Mouse (Mus musculus): ENCODE measurements around the gene Atxn7l1.

Gene Atxn7l1

DNA sequence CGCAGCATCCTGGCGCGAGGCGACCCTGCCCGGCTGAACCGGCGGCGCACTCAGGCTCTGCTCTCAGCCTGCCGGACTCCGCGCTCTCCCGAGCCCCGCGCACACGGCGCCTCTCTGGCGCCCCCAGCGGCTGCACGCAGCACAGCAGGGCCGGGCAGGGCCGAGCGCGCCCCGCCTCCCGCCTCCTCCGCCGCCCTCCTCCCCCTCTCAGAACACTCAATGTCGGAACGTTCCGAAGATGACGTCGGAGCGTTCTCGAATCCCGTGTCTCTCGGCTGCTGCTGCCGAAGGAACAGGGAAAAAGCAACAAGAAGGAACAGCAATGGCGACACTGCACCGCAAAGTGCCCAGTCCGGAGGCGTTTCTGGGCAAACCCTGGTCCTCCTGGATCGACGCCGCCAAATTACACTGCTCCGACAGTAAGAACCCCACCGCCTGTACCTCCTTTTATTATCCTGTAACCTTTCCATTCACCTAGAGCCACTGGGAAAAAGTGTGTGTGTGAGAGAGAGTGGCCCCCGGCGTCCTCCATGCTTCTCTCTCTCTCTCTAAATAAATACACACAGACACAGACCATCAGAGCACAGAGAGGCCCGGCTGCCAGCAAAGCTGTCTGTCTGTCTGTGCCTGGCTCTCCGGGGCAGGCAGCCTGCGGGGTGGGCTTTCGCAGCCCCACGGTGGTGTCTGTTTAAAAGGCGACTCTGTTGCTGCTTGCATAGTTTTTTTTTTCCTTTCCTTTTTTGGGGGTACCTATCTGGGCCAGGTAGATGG is at the start of gene Atxn7l1:
Atxn7l1 (plus strand) TSS at position 197 of the 771 bp plus-strand sequence.
- DNase-seq (ENCODE audit: extremely low spot score, low spot score), result peak; percentile 93

DNA sequence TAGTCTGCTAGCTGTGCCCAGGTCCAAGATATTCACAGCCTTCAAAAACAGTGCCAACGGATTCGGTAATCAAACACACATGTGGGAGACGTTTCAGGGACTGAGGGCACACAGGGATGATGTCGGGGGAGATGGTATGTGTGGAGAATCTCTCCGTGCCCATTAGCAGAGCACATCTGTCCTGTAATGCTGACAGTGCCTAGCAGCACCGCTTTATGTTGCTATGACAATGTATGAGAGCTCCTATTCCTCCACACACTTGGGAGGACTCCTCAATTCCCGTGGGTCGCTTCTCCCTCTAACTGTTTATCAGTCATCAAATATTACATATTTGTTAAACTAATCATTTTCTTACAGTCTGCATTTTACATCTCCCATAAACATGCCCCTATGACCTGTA is 45.9 kb upstream of the Atxn7l1 start:
- no peak for DNase-seq (ENCODE audit: extremely low spot score, low spot score)

DNA sequence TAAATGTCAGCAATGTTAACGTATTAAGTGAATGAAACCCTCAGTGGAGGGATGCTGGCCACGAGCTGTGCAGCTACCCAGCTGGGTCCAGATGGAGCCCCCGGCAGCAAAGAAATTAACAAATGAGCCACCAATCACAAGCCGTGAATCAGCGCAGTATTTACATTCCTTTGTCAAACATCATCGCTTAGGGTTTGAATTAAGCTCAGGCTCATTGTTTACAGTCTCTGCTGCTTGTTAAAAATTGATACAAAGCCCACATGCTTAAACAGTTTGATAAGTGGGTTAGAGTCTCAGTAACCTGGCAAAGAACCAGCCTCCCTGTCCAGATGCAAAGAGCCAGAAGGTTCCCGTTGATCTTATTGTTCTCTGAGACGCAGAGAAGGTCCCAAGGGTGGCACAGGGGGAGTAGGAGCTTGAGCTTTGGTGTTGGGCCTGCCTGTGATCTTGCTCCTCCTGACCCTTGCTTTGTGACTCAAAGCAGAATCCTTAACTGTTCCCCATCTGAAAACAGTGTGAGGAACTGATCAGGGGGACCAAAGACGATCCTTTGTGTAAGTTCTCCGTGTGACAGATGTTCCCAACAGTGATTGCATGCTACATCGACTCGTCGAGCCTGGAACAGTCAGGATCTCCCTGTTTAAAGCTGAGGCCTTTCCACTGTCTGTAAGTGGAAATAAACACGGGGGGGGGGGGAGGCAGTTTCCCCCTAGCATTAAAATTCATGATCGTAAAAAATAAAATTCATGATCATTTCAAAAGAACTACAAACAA is 45.0 kb upstream of the Atxn7l1 start:
- no peak for DNase-seq (ENCODE audit: extremely low spot score, low spot score)

DNA sequence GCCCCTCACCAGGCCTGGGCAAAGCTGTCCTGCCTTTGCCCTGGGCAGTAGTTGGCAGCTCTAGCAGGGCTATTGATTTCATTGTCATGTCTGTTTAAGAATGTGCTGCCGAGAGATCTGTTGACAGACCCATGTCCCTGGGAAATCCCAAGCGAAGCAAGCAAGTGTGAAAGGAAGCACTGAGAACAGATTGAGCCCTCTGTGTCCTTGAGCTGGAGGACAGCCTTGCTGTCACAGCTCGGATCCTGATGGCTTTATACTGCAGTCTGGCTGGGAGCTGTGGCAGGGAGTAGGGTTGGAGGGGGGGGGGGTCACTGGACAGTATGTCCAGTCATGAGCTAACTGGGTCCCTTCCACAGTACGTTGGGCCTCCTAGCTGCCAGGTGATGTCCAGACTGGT is 41.8 kb upstream of the Atxn7l1 start:
- DNase-seq (ENCODE audit: extremely low spot score, low spot score), result no peak

DNA sequence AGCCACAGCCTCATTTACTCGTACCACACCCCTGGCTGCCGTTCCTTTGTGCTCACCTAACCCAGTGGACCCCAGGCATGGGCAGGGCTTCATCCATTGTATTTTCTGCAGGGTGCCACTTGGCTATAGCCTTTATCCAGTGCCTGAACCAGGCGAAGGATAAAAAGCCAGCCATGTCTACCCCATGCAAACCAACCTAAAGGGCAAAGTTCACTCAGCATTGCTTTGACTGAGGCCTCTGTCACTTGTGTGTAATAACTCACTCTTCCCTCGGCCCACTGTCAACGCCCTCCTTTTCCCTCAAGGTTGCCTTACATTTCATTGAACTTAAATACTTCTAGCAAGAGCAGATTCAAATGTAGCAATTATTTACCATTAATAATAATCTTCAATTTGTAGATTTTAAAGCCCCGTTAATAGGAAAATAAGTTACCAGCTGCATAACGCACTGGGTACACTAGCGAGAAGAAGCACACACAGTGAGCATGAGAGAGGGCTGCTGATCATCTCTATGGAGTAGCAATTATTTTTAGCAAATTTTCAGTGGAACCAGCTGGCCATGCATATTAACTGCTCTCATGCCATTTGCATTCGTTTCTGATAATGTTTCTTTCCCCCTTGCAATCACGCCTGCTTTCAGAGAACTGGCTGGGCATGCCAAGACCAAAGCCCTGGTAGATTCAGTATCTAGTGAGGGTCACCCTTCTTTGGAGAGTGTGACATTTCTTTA is 40.9 kb upstream of the Atxn7l1 start:
- DNase-seq (ENCODE audit: extremely low spot score, low spot score), result no peak

DNA sequence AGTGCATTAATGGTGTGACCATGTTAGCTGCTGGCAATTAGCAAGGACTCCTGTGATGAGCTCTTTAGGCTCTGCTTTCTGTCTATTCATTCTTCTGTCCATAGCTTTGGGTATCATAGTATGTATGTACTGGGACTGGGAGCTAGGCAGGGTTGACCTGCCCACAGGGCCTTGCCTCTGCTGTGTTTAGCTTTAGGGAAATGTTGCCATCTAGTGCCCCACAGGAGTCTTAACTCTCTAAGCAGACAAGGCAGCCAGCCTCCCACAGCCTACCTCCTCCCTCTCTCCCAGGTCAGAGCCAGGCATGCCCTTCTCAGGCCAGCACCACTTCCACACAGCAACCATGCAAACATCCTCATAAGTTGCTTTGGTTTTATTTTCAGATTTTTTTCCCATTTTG is 38.0 kb upstream of the Atxn7l1 start:
- DNase-seq (ENCODE audit: extremely low spot score, low spot score), result no peak

DNA sequence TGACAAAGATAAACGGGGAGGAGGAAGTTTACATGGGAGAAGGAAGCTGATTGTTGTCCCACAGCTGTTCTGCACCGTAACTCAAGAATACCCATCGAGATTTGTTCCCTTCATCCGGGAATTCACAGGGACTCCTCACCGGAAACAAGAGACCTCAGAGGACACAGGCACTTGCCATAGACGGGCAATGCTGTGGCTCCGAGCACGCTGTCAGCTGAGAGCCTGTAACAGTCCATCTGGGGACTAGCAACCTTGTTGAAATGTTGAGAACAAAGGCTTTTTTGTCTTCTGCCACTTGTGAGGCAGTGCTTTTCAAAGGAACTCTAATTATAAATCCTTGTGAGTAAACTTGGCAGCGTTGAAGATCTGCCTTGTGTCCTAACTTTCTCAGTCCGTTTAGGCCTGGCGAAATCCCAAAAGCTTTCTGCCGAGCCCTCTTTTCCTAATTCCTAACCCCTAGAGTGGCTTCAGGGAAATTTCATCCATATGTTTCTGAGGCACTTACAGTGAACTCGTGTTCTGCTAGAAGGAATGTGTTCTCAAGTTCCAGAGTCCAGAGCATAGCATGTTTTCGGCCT is 36.5 kb upstream of the Atxn7l1 start:
- no peak for DNase-seq (ENCODE audit: extremely low spot score, low spot score)

DNA sequence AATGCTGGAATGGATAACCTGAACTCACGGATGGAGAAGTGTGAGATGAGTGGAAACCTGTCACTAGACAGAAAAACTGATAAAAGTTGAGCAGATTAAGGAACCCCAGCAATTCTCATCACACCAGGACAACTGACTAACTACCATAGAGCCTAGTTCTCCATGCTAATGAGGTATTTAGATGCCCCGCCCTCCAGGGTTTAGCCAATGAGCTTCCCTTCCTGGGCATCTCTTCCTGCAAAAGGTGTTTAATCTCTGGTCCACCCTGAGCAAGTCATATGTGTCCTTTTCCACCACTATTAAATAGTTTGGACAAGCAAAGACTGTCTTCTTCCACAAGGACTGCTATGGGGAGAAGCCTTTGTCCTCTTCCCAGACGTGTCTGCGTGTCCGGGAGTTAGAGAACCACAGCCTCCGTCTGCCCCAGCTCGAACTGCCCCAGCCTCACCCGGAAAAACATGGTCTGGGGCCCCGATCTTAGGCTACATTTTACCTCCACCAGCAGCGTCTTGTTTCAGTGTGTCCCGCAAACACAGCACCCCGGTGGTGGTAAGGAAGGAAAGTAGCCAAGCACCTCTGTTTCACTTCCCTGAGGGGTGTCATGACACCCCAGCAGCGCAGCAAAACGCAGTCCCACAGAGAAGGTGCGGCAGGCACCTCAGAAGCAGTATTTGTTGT is 28.7 kb upstream of the Atxn7l1 start:
- DNase-seq (ENCODE audit: extremely low spot score, low spot score), result no peak

DNA sequence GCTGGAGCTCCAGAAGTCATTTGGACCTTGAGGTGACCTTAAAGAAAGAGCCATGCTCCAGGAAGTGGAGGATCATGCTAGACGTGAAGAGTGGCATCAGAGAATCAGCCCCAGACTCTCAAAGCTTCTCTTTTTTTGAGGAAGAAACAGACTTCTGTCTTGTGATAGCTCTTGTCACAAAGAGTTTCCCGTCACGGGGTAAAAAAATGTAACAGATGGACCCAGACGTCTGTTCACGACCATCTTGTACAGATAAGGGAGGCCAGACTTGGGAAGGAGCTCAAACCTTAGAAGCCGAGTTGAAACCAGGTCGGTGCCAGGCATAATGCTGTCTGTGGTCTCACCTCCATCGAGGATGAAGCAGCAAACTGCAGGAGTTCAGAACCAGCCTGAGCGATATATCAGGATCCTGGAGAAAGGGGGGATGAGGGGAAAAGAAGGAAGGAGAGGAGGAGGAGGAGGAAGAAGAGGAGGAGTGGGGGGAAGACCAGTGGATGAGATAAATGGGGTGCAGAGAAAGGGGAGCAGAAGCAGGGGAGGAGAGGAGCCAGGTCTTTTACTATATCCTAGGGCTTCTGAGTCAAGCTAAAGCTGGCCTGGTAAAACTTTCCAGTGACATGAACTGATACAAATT is 21.8 kb upstream of the Atxn7l1 start:
- no peak for DNase-seq (ENCODE audit: extremely low spot score, low spot score)

DNA sequence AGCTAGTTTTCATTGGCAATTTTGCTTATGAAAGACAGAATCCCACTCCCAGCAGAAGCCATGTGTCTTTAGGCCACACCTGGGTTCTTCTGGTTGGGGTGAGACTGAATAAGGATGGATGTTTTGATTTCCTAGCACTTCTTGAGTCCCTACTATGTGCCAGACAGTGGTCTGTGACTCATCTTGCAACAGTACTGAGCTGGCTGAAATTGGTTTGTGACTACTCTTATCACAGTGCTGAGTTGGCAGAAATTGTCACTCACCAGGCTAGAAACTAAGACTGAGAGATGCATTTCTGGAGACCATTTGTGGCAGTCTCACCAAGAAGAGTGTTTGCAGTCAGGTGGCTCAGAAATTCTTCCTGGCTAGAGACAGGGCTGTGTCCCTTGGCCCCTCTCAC is 21.2 kb upstream of the Atxn7l1 start:
- DNase-seq (ENCODE audit: extremely low spot score, low spot score), result no peak

DNA sequence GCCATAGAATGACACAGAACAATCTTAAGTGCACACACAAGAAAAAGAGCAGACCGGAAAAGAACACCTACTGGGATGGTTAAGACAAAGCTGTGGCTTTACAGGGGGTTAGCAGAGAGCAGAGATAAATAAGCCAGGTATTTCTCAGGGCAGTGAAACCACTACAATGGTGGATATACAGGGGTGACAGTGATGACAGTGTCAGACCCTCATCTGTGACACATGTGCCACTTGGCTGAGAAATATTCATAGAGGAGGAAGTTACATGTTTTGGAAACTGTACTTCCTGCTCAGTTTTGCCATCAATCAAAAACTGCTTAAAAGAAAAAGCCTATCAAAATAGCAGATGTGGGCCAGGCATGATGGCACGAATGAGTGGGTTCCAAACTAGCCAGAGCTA is 19.4 kb upstream of the Atxn7l1 start:
- DNase-seq (ENCODE audit: extremely low spot score, low spot score), result no peak

DNA sequence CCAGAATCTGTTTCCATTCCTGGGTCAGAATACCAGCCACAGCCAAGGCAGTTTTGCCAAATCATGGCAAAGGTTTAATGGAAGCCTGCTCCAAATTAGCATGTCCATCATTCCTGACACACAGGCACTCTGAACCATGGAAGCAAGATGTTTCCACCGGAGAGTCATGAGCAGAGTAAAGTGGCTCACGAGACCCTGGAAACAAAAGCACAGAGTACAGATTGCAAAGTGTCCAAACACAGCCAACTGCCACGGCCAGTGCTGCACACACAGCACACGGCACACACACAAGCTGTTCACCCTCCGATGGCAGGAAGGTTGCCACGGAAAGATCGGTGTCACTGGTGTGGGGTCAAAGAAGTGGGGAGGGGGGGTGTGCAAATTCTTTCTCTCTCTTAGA is 18.8 kb upstream of the Atxn7l1 start:
- no peak for DNase-seq (ENCODE audit: extremely low spot score, low spot score)

DNA sequence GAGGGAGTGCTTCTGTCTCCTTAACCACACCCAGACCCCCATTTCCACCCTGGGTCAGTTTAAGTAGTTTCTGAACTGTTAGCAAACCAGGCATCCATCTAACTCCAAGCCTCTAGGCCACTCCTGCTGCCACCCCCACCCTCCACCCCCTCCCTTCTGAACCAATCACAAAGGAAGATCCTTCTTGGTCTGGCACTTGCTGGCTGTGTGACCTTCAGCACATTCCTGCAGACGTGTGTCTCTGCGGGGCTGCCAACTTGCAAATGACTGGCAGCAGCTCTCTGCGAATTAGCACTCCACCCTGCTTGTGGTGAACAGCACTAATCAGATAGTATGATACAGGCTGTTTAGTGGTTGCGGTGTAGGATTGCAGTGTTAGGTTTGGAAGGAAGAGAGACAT is 18.1 kb upstream of the Atxn7l1 start:
- DNase-seq (ENCODE audit: extremely low spot score, low spot score), result no peak

DNA sequence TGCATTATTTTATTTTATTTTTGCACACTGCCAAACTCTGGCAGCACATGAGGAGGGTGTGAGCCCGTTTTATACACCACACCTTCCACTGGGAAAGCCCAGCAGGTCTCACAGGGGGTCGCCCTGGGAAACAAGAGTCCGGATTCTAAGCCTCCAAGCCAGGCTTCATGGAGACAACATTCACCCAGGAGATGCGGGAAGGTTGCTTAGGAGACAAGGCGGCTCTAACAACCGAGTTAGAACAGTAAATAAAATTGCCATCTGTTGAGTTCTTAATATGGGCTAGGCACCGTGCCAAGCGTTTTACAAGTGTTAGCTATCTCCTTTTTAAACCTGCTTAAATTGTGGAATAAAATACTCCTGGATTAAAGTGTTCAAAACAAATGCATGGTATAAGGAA is 17.1 kb upstream of the Atxn7l1 start:
- DNase-seq (ENCODE audit: extremely low spot score, low spot score), result no peak

DNA sequence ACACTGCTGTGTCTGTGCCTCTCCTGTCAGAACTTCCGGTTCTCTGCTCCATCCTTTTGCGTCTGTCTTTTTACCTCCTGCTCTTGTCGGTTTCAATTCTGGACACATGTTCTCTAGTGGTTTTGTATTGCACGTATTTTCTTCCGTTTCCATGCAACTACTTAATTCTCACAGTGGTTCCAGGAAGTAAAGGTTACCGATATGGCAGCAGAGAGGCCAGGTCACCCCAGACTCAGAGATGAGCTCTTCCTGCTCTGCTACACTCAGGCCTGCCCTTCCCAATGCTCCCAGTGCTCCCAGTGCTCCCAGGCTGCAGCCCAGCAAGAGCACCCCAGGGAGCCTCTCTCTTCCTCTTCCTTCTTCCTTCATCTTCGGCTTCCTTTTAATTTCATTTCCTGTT is 15.7 kb upstream of the Atxn7l1 start:
- no peak for DNase-seq (ENCODE audit: extremely low spot score, low spot score)

DNA sequence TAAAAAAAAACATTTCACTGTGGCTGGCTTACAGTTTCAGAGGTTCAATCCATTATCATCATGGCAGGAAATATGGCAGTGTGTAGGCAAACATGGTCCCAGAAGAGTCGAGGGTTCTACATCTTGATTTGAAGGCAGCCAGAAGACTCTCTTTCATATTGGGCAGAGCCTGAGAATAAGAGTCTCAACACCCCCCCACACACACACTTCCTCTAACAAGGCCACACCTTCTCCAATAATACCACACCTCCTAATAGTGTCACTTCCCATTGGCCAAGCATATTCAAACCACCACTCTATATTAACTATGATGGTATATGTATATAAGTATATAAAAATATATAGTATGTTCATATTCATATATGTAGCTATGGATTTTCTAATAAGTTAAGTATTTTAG is 9.6 kb upstream of the Atxn7l1 start:
- no peak for DNase-seq (ENCODE audit: extremely low spot score, low spot score)

DNA sequence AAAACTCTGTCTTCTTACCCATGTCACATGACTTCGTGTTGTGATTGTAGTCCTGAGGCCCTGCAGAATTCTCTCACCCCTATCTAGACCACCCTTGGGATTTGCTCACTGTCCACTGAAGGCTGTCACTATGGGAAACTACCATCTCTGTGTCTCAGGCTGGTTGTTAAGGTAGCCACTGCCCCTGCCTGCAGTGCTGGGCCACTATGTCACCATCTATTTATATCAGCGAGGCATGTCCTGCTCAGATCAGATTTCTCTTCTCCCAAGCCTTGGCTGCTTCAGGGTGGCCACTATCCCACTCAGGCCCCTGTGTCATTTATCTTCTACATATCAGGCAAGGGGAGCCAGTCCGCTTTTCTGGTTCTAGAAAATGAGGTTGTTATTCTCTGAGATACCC is 8.4 kb upstream of the Atxn7l1 start:
- no peak for DNase-seq (ENCODE audit: extremely low spot score, low spot score)

DNA sequence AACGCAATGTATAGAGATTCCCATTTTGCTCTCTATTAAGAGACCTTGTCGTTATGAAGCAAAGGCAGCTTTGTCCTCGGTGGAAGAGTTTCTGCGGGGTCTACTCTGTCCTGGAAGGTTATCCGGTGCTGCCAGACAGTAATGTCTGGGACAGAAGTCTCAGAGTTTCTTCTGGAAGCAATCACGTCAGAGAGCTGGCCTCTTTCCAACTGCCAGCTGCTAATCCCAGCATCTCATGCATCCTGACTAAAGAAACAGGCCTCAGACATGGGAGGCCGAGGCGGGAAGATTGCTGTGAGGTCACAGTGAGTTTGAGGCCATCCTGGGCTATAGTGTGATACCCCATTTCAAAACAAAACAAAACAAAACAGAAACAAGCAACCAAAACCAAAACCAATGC is 3.0 kb upstream of the Atxn7l1 start:
- DNase-seq (ENCODE audit: extremely low spot score, low spot score), result no peak

DNA sequence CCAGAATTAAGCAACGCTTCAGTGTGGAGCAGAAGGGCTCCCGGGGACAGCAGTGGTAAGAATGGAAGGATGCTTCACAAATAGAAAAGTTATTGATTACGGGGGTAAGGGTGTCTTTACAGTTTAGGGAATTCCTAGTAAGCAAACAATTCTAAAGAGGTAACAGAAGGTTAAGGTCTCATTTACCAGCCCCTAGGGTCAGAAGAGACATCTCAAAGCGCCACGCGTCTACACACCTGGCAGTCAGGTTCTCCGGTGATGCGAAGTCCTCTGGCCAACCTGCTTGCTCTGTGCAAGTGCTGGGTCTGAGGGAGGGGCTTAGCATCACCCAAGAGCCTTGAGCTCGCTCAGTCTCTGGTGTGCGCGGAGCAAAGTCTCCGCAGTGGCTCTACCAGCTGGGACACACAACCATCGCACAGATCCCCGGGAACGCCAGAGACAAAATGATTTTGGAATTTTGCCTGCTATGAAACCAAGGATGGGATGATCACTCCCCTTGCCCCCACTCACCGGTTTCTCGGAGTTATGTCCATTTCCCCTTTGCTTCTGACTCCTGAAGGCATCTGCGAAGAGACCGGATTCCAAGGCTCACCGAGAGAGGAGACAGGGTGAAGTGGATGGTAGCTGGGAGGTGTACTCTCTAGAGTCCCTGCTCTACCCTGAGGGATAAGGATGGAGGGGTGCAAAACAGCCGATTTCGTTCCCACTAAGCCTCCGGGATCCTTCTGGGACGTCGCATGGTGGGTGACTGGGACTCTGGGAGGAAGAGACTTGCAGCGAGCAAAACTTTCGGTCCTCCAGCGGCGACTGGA is 665 bp upstream of the Atxn7l1 start:
- peak; percentile 57 for DNase-seq (ENCODE audit: extremely low spot score, low spot score)

DNA sequence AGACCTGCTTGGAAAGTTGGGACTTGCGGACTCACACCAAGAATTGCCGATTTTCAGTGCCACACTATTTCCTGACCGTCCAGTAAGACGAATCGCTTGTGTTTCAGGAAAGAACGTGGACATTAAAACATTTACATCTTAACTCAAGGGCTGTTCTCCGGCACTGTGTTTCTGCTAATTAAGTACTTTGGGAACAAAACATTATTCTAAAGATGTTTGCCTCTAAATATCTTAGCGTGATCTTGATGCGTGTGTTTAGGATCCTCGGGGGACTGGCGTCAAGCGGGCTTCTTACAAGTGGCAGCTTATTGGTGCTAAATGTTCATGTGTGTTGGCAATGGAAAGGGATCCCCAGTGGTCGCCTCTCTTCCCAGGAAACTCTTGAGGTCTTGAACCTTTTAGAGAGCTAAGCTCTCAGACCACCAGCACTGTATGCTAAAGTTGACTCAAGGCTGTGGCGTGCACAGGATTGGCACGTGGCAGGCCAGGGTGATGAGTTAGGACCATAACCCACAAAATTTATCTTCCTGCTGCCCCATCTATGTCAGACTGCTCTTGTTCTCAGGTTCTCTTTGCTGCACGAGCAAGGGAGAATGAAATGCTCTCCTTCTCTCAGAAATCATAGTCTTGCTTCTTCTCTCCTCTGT is 2.2 kb downstream of the Atxn7l1 start:
- no peak for DNase-seq (ENCODE audit: extremely low spot score, low spot score)

All from neural tube, embryonic 10.5 days (tissue).